Mouse (Mus musculus) spleen, postnatal 36 days (tissue): ENCODE measurements around the gene Ranbp1.

Source experiments
- DNase-seq, 2 experiments: peaks; one replicate each; pipeline ENCODE4 v3.0.0; 2022; ENCODE audit warnings: low spot score in 2 of 2, mixed read lengths in 1 of 2

Gene Ranbp1

DNA sequence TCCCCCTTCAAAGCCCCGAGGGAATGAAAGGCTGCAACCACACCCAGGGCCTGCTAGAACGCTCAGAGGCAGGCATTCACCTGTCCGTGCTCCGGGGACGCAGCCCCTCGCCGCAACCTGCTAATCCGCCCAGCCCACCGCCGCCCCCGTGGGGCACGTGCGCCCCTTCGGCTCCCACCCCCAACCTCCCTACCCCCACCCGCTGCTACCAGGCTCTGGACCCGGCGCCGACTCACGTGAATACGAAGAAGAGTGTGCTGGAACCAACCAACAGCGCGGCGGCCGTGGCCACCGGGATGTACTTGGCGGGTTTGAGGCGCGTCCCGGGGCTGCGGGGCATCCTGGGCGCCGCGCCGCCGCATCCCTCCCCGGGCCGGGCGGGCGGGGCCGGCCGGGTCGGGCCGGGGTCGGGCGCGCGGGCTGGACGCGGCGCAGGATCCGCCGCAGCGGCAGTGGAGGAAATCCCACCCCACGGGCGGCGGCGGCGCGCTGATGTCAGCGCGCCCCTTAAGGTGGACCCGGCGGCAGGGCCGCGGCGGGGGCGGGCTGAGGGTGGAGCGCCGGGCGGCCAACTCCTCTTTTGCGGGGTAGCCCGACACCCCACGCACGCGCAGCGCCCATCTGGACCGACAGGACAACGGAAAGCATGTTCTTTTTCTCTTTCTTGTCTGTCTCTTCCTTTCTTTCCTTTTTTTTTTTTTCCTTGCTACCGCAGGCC, 13.7 kb downstream of the Ranbp1 start, which contains the start of gene Zdhhc8:
Gene Zdhhc8 (minus strand): TSS at position 466 of the 718 bp plus-strand sequence.
- DNase-seq = peak; percentile 64

DNA sequence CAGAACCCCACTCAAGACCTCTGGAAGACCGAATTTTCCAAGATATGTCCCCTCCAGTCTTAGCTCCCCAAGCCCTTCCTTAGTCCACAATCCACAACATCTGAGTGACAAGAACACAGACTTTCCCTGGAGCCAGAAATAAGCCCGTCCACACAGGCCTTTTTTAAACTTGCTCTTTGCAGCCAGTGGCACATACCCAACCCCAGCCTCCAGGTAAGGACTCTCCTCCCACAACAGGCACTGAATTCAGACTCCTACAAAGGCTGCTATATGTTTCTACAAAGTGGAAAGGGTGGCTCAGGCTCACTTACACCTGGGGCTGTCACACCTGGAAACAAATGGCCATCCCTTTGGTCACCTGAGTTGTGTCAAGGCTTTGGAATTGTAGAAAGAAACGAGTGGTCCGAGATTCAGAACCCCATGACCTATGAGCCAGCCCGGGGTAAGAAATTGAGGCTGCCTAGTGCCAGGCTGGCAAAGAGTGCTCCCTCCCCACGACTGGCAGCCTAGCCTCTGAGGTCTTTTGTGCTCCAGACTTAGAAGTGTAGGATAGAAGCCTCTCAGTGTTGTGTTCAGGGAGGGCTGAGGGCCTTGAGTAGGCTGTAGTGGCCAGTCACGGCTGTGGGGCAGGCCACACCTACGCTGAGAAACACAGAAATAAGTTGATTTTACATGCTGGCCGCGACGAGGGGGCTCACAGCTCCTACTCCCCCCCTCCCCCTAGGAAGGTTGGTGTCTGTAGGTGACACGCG, 14.4 kb downstream of the Ranbp1 start:
- DNase-seq = no peak

DNA sequence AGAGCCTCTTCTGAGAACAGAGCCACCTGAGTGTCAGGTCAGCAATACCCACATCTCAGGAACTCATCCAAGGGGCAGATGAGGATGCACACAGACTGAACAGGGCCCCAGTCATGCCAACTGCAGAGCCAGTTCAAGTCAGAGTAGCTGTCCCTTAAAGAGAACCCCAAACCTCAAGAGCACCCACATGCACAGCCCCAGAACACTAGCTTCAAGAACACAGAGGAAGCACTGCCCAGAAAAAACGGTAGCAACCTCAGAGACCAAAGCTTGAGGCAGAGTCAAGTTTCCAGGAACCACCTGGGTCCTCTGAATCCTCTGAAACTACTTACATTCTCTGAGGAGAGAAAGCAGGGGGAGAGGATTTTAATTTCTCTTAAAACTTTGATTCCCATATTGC, 15.1 kb downstream of the Ranbp1 start:
- DNase-seq = no peak

DNA sequence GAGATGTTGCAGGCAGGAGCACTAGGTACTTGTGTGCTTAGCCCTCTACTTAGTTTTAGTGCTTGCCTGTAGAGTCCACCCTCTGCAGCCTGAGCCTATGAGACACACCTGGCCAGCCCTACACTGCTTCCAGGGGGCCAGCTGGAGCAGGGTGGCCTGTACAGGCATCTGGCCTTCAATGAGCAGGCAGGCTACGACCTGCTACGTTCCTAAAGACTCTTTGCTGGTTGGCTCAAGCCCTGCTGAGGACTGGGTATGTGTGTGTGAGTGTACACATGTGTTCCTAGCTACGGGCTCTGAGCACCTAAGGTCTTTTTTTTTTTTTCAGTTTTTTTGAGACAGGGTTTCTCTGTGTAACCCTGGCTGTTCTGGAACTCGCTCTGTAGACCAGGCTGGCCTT, 17.1 kb downstream of the Ranbp1 start:
- DNase-seq = no peak

DNA sequence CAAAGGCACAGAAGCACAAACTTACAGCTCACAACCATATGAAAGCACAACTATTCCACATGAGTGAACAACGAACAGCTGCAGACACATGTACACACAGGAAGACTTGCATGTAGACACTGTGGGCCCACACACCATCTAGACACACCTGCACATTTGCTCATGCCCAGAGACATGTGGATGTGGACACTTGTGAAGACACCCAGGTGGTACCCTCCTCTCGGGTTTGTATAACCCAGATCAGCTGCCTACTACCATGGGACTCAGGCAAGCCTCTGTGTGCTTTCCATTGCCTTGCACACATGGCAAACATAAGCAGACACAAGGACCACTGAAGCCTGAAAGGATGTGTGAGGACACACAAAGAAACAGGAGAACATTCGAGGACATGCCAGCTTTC, 17.5 kb downstream of the Ranbp1 start:
- DNase-seq = no peak

DNA sequence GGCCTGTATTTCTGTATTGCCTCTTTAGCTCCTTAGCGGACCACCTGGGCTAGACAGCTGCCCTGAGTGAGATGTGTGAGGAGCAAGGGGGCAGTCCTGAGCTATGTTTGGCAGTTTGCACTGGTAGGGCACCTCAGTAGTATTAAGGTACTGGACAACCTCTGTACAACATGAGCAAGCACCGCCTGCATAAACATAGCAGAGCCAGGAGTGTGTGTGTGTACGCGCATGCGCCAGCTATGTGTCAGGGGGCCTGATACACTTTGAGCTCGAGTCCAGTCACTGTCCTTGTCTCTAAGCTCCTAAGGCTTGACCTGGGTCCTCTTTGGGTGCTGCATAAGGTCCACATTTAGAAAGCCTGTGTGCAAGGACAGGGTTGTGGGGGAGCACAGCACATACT, 17.9 kb downstream of the Ranbp1 start:
- DNase-seq = no peak

DNA sequence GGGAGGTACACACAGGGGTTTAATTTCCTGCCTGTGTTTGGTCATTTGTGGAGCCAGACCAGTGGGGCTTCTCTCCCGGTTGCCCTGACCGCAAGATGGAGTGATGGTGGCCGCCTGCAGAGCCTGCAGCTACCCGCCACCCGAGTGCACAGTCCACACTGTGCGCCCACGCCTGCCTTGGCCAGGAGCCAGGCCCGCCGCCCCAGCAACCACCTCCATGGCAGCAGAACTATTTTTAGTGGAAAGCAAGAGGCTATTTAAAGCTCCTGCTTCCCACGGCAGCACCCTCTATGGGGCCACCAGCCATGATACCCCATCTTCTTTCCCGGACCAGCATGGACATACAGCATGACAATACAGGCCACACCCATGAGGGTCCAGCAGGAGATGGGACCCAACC, 18.9 kb downstream of the Ranbp1 start:
- no peak for DNase-seq

DNA sequence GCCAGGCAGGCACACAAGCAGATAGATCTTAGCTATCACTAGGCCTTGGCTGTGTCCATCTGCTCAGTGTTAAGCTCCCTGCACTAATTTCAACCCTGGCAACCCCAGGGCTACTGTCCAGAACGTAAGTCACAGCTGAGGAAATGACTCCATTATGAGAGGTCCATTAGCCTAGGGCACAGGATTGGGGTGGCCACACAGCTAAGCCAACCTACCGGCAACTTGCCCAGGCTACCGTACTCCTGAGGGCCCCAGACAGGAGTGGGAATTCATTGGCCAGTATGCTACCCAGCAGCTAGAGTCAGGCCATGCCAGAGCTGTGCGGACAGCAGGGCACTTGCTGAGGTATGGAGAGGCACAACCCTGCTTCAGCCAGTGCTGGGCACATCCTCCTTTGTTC, 19.7 kb downstream of the Ranbp1 start:
- no peak for DNase-seq

DNA sequence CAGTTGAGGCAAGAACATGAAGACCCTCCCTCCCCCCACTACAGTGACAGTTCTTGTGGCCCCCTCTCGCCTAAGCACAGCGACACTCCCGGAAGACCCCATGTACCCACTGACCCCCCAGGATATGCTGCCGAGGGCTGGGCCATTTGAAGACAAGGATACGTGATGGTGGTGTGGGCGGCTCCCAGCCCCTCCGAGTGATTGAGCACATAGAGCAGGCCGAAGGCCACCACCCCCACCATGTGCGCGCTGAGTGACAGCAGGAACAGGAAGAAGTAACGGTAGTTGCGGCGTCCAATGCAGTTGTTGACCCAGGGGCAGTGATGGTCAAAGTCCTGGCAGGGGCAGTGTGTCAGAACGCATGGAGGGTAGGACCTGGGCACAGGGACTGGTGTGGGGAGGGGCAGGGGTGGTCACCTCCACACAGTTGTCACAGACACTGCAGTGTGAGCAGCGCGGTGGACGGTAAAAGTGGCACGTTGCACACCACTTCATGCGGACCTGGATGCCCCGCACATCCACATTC, 20.6 kb downstream of the Ranbp1 start:
- DNase-seq = no peak

DNA sequence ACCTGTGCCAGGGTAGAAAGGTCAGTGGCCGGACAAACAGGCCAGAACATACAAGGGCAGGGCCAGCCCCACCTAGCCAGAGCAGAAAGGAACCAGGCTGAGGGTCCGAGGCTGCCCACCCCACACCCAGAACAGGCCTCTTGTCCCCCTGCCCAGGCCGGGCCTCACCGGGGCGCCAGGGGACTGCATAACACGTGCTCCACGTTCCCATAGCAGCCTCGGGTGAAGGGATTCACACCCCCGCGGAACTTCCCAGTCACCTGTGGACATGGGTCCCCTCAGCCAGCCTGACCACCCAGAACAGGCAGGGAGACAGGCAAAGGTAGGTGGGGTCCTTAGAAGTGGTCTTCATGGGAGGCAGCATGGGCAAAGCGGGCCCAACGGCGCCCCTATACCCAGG, 21.3 kb downstream of the Ranbp1 start:
- DNase-seq = no peak

DNA sequence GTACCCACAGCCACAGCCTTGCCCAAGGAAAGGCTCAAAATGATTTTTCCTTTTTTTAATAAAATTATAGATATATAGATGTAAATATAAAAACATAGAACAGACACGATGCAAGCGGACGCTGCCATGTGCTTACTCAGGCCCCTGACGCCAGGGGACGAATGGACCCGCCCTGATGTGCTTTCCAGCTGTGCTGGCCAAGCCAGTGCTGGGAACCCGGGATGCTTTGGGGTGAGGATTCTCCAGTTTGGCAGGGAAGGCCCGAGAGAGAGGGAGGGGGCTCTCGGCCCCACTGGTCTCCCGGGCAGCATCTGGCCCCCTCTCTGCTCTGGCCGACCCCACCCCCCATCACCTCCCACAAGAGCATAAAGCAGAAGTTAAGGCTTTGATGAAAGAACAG, 26.3 kb downstream of the Ranbp1 start:
- no peak for DNase-seq

DNA sequence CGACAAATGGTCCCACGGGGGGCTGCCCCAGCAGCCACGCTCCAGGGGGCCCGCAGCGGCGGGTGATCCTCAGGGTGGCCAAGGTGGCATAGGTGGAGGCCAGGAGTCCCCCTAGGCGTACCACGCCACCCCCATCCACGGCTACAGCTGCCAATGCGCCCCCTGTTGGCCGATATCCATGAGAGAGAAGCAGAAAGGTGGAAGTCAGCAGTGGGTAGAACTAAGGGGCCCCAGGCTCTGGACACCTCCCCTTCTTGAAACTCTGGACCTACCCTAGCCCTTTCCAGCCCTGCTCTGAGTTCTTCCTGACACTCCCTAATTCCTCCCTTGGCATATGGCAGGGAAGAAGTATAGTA, 27.0 kb downstream of the Ranbp1 start:
- DNase-seq = no peak

DNA sequence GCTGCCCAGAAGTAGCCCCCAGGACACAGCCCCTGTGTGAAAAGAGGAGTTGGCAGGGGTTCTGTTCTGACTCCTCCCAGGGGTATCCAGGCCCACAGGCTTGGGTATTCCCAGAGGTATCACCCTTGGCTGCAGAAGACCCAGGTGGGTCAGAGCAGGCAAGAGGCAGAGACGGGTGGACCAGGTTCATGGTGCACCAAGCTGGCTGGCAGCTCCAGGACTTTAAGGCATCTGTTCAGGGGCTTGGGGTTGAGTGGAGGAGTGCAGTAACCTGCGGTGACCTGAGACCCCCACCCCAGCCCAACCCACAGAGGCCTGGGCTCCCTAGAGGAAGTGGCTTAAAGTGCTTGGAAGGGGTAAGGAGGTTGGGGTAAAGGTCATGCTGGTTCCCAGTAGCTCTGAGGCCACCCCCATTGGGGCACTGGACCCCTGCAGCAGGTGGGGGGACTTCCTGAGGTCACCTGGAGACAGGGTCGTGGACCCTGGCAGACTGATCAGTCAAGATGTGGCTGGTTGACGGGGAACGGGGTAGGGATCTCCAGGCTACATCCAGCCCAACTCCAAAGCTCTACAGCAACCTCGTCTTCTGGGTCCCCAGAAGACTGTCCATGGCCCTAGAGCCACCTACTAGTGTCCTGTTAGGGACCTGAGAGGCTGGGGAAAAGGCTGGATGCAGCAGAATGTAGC, 27.5 kb downstream of the Ranbp1 start:
- DNase-seq = no peak

DNA sequence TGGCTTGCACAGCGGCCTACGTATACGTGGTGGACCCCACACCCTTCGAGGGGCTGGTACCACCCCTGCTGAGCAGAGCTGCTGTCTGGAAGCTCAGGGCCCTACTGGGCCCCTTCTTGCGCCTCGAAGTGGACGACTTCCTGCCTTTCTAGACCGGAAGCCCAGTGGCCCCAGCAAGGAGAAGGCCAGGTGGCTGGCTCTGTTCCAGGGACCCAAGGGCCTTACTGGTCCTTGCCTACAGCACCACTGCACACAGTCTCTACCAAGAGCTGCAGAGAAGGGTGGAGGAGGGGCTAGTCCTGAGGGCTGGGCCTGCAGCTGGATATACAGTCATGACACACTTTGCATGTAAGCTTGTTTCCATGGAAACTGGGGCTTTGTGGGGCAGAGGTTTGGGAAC, 28.5 kb downstream of the Ranbp1 start:
- DNase-seq = no peak

DNA sequence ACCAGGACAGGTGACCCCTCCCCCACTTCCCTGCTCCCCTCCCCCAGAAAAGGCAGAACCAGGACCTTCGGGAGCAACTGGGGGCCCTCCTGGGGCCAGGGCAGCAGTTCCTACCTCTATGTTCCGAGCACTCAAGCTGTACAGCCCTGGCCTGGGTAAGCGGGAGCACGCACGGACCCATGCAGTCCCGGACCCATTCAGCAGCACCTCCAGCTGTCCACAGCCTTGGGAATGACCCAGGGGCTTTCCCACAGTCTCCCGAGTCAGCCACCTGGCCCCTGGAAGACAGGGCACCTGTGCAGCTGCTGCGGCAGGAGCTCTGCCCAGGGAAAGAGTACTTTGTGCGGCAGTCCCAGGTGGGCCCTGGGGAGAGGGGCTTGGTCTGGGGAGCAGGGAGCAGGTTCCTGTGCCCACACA, 29.9 kb downstream of the Ranbp1 start:
- DNase-seq = no peak

DNA sequence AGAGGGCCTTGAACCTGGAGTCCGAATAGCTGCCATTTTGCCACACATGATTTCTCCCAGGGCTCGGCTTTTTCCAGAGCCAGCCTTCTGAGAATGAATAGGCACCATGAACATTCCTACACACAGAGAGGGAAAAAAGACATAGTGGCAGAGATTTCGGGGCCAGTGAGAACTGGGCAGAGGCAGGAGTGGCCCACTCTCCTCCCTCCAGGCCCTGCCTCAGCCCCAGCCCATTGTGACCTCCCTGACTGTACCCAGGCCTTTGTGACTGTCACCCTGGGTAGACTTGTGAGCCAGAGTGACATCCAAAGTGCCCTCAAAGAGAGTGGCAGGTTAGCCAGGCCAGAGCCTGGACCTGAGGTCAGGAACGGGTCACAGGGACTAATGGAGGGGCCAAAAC, 31.0 kb downstream of the Ranbp1 start, which contains the start of gene Ccdc188:
Gene Ccdc188 (plus strand): TSS at position 301 of the 400 bp plus-strand sequence.
- no peak for DNase-seq

DNA sequence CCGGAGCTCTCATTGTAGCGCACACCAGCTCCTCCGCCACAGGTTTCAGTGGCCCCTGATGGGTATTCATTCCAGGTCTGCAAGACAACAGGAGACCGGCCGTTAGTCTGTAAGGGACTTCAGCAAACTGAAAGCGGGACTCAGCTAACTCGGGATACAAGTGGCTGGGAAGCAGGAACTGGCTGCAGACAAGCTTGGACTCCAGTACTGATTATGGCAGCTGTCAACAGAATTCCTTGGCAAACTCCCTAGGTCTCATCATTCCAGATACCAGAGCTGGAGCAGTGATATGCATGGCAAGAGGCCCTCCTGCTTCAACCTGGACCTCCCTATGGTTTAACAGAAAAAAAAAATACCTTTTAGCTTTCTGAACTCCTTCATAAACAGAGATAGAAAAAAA, 33.7 kb downstream of the Ranbp1 start:
- no peak for DNase-seq

DNA sequence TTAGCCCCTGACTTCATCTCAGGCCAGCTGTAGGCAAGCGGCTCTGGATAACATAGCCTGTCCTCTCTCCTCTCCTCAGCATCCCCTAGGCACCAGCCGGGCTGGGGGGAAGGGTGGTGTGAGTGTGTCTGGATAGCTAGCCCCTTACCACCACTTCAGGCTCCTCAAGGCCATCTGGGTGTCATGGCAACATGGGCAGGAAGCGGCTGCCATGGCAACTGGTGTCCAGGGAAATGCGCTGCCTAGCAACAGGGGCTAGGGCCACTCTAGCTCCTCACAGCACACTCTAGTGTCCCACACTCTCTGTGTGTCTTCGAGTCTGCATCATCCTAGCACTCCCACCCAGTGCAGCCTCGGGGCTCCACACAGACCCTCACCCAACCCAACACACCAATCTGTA, 34.8 kb downstream of the Ranbp1 start:
- DNase-seq = no peak

DNA sequence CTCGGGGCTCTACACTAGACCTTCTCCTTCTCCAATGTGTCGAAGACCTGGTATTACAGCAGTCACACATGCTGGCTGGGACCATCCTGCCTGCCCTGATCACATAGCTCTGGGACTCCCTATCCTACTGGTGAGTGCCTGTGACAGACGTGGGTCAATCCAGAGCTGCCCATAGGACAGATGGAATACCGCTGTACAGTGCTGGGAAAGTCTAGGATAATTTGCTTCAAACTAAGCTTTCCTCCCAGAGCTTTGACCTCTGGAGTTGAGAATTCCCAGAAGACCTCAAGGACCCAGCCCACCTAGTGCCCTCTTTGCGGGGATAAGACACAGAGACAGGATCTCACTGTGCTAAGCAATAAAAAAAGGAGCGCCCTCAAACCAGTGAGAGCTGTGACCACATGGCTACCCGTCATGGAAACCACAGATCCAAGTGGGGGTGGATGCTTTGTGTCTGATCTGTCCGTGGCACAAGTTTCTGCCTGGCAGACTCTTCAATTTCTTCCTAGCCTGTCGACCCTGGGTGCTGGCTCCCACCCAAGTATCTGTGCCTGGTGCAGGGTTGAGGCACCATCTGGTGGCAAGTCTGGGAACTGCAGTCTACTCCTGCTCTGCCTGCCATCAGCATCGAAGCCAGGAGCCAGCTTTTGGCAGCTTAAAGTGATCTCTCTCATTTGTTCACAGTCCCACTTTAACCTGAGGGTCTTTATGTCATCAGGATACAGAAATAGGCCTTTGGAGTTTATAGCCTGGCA, 36.9 kb downstream of the Ranbp1 start:
- DNase-seq = peak; percentile 54 to 57

DNA sequence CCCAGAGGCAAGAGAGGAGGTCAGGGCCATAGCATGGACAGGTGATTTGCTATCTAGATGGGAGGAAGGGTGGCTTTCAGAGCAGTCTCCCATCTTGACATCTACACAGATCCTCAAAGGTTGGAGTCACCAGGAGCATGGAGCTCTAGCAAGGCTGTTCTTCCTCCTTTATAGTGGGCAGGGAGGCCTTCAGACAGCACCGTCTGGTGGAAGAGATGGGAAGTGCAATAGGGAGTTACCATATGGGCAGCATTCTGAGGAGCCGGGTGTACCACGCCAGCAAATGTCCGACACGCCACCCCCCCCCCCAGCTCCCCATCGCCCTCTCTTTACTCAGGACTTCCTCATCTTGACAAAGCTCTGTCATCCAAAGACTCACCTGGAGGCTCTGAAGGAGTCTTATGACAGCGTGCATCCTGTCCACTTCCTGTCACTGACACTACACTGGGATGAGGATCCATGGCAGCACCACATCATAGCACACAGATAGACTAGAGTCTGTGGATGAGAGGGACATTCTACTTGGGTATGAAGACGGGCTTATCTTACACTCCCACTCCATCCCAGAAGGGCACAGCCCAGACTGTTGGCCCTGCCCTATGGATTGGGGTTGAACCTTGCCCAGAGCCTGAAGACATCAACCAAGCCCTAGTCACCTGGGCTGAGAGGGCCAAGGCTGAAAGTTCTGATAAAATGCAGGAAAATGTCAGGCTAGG, 37.7 kb downstream of the Ranbp1 start:
- DNase-seq = peak; percentile 30 to 49

DNA sequence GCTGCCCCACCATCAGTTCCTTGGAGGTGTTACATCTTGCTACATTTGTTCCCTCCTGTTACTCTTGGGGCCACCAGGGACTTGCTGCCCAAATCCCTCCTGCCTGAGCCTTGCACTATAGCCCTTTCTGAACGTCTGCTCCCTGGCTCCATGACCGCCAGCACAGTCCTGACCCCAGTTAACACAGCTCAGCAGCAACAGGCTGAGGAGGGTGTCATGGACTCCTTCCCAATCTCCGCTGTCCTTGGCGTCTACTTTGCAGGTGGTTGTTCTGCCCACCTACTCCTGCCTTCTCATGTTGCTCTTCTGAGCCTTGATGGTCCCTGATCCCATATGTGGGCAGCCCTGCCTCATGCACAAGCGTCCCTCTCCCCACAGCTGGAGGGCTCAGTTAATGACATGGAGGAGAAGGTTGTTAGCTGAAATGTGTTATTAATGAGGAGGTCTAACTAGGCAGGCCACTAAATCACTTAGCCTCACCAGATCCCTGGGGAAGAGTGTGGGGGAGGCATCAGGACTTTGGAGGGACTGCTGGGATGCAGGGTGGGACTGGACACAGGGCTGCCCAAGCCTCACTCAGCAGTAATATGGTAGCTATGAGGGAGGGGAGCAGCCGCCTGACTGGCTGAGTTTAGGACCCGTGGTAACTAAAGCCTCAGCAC, 45.0 kb downstream of the Ranbp1 start:
- DNase-seq = no peak
